Mouse (Mus musculus): Measurements from ENCODE around the gene Pald1. TPM values are rescaled to one million over a fixed set of nuclear protein-coding genes. Genes with fewer than 3 reads are reported as not detected.

Pald1 gene
- polyA plus RNA-seq, 1 experiment = 15.0 TPM

GRCm38 (mm10) chr10:61364431-61364830 is 18.9 kb downstream of the Pald1 start:
- no peak for TF ChIP-seq CTCF (IDR thresholded peaks at IDR 0.05; ENCODE audit: extremely low read depth, insufficient read depth, insufficient read length, insufficient replicate concordance)
- TF ChIP-seq POLR2A (IDR thresholded peaks at IDR 0.05; ENCODE audit: low read depth, low read length) = no peak
- Histone ChIP-seq H3K36me3 (ENCODE audit: control insufficient read depth, insufficient read depth, low read length) (no peaks in the 10 kb centered on the region), H3K4me1 (ENCODE audit: control insufficient read depth, insufficient read depth, insufficient read length) (no peaks in the 10 kb centered on the region; the same call in 1 of the 2 replicates), H3K4me3 (ENCODE audit: extremely low read depth, insufficient read depth, insufficient read length) (no peak overlapping the region), H3K27ac (ENCODE audit: insufficient read depth, low read length) (no peak overlapping the region), H3K27me3 (ENCODE audit: control insufficient read depth, insufficient read depth, low read length) (no peaks in the 10 kb centered on the region)
- 90% methylated on average over 6 of the region's 6 CpGs for WGBS
- no peak for DNase-seq (ENCODE audit: low read depth in 1 of 2, low spot score in 2 of 2)

- Histone ChIP-seq H3K27ac (ENCODE audit: insufficient read depth, low read length) (no peak overlapping the region), H3K4me3 (ENCODE audit: extremely low read depth, insufficient read depth, insufficient read length) (no peak overlapping the region), H3K4me1 (ENCODE audit: control insufficient read depth, insufficient read depth, insufficient read length) (no peaks in the 10 kb centered on the region; the same call in 1 of the 2 replicates), H3K36me3 (ENCODE audit: control insufficient read depth, insufficient read depth, low read length) (no peaks in the 10 kb centered on the region), H3K27me3 (ENCODE audit: control insufficient read depth, insufficient read depth, low read length) (no peaks in the 10 kb centered on the region)
- TF ChIP-seq POLR2A (IDR thresholded peaks at IDR 0.05; ENCODE audit: low read depth, low read length) (no peak), CTCF (IDR thresholded peaks at IDR 0.05; ENCODE audit: extremely low read depth, insufficient read depth, insufficient read length, insufficient replicate concordance) (no peak)
- 81% methylated on average over 8 of the region's 8 CpGs for WGBS
- DNase-seq (ENCODE audit: low read depth in 1 of 2, low spot score in 2 of 2) = no peak
These were observed 20.3 kb downstream of the Pald1 start for GRCm38 (mm10) chr10:61362992-61363391.

DNA sequence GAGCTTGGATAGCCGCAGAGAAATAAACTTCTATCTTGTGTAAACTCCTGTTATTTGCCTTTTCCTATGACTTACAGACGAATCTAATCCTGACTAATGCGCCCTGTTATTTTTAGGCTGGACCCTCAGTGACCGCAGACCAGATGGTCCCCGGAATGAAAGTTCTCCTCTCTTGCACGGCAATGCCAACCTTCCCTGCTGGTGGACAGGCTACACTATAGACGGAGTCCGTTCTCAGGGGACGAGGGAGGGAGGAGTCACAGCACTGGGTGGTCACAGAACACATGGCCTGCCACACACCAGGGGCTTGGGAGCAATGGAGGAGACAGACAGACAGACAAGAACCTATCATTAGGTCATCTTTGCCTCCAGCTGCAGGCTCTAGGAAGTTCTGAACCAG is 20.8 kb downstream of the Pald1 start:
- TF ChIP-seq POLR2A (IDR thresholded peaks at IDR 0.05; ENCODE audit: low read depth, low read length) = no peak
- TF ChIP-seq CTCF (IDR thresholded peaks at IDR 0.05; ENCODE audit: extremely low read depth, insufficient read depth, insufficient read length, insufficient replicate concordance) = no peak
- no peaks in the 10 kb centered on the region for H3K36me3 ChIP-seq (ENCODE audit: control insufficient read depth, insufficient read depth, low read length)
- no peaks in the 10 kb centered on the region; the same call in 1 of the 2 replicates for H3K4me1 ChIP-seq (ENCODE audit: control insufficient read depth, insufficient read depth, insufficient read length)
- no peak overlapping the region for H3K27ac ChIP-seq (ENCODE audit: insufficient read depth, low read length)
- no peak for DNase-seq (ENCODE audit: low read depth in 1 of 2, low spot score in 2 of 2)
- WGBS = 87% methylated on average over 9 of the region's 9 CpGs
- H3K4me3 ChIP-seq (ENCODE audit: extremely low read depth, insufficient read depth, insufficient read length) = no peak overlapping the region
- no peaks in the 10 kb centered on the region for H3K27me3 ChIP-seq (ENCODE audit: control insufficient read depth, insufficient read depth, low read length)

- Histone ChIP-seq H3K27ac (ENCODE audit: insufficient read depth, low read length) (no peak overlapping the region), H3K36me3 (ENCODE audit: control insufficient read depth, insufficient read depth, low read length) (no peaks in the 10 kb centered on the region), H3K4me3 (ENCODE audit: extremely low read depth, insufficient read depth, insufficient read length) (no peak overlapping the region), H3K4me1 (ENCODE audit: control insufficient read depth, insufficient read depth, insufficient read length) (no peaks in the 10 kb centered on the region; the same call in 1 of the 2 replicates), H3K27me3 (ENCODE audit: control insufficient read depth, insufficient read depth, low read length) (no peaks in the 10 kb centered on the region)
- 92% methylated on average over 8 of the region's 8 CpGs for WGBS
- DNase-seq (ENCODE audit: low read depth in 1 of 2, low spot score in 2 of 2) = no peak
- TF ChIP-seq POLR2A (IDR thresholded peaks at IDR 0.05; ENCODE audit: low read depth, low read length) = no peak
- no peak for TF ChIP-seq CTCF (IDR thresholded peaks at IDR 0.05; ENCODE audit: extremely low read depth, insufficient read depth, insufficient read length, insufficient replicate concordance)
These were observed 22.7 kb downstream of the Pald1 start for GRCm38 (mm10) chr10:61360667-61361066.

DNA sequence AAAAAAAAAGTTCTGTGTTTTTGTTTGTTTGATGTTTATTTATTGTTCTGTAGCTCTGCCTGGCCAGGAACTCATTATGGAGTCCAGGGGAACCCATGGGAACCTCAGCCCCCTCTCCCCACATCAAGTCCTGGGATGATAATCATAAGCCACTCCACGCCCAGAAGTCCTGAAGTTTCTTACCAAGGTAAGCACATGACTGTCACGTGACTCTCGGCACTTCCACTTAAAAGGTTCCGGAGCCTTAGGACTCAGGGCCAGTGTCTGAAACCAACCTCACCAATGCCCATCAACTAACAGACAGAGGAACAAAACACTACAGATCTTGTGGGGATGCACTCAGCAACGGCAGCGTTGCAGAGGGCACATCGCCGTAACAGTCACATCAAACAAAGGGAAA is 23.9 kb downstream of the Pald1 start:
- Histone ChIP-seq H3K4me3 (ENCODE audit: extremely low read depth, insufficient read depth, insufficient read length) (no peak overlapping the region), H3K36me3 (ENCODE audit: control insufficient read depth, insufficient read depth, low read length) (no peaks in the 10 kb centered on the region), H3K27me3 (ENCODE audit: control insufficient read depth, insufficient read depth, low read length) (no peaks in the 10 kb centered on the region), H3K4me1 (ENCODE audit: control insufficient read depth, insufficient read depth, insufficient read length) (no peaks in the 10 kb centered on the region; the same call in 1 of the 2 replicates), H3K27ac (ENCODE audit: insufficient read depth, low read length) (no peak overlapping the region)
- TF ChIP-seq POLR2A (IDR thresholded peaks at IDR 0.05; ENCODE audit: low read depth, low read length) = no peak
- no peak for TF ChIP-seq CTCF (IDR thresholded peaks at IDR 0.05; ENCODE audit: extremely low read depth, insufficient read depth, insufficient read length, insufficient replicate concordance)
- WGBS = 87% methylated on average over 8 of the region's 8 CpGs
- DNase-seq (ENCODE audit: low read depth in 1 of 2, low spot score in 2 of 2) = no peak

- no peaks in the 10 kb centered on the region for H3K36me3 ChIP-seq (ENCODE audit: control insufficient read depth, insufficient read depth, low read length)
- TF ChIP-seq POLR2A (IDR thresholded peaks at IDR 0.05; ENCODE audit: low read depth, low read length) (no peak), CTCF (IDR thresholded peaks at IDR 0.05; ENCODE audit: extremely low read depth, insufficient read depth, insufficient read length, insufficient replicate concordance) (no peak)
- no peak overlapping the region for H3K4me3 ChIP-seq (ENCODE audit: extremely low read depth, insufficient read depth, insufficient read length)
- 83% methylated on average over 8 of the region's 8 CpGs for WGBS
- DNase-seq (ENCODE audit: low read depth in 1 of 2, low spot score in 2 of 2) = no peak
- no peaks in the 10 kb centered on the region for H3K27me3 ChIP-seq (ENCODE audit: control insufficient read depth, insufficient read depth, low read length)
- H3K4me1 ChIP-seq (ENCODE audit: control insufficient read depth, insufficient read depth, insufficient read length) = no peaks in the 10 kb centered on the region; the same call in 1 of the 2 replicates
- H3K27ac ChIP-seq (ENCODE audit: insufficient read depth, low read length) = no peak overlapping the region
These were observed 25.7 kb downstream of the Pald1 start for GRCm38 (mm10) chr10:61357658-61358057.

- no peaks in the 10 kb centered on the region for H3K36me3 ChIP-seq (ENCODE audit: control insufficient read depth, insufficient read depth, low read length)
- H3K27ac ChIP-seq (ENCODE audit: insufficient read depth, low read length) = no peak overlapping the region
- H3K4me1 ChIP-seq (ENCODE audit: control insufficient read depth, insufficient read depth, insufficient read length) = no peaks in the 10 kb centered on the region; the same call in 1 of the 2 replicates
- no peak for DNase-seq (ENCODE audit: low read depth in 1 of 2, low spot score in 2 of 2)
- 80% methylated on average over 8 of the region's 8 CpGs for WGBS
- no peak overlapping the region for H3K4me3 ChIP-seq (ENCODE audit: extremely low read depth, insufficient read depth, insufficient read length)
- TF ChIP-seq POLR2A (IDR thresholded peaks at IDR 0.05; ENCODE audit: low read depth, low read length) (no peak), CTCF (IDR thresholded peaks at IDR 0.05; ENCODE audit: extremely low read depth, insufficient read depth, insufficient read length, insufficient replicate concordance) (no peak)
- H3K27me3 ChIP-seq (ENCODE audit: control insufficient read depth, insufficient read depth, low read length) = no peaks in the 10 kb centered on the region
These were observed 26.8 kb downstream of the Pald1 start for GRCm38 (mm10) chr10:61356568-61356967.

All from spleen, adult 2 months (tissue).